Mouse (Mus musculus) liver, adult 2 months (tissue): ENCODE measurements around the gene Micall1. TPM values are rescaled to one million over a fixed set of nuclear protein-coding genes. Genes with fewer than 3 reads are reported as not detected.

ENCODE experiments used
- DNase-seq: peaks from one replicate; pipeline ENCODE4 v3.0.0-alpha.2; 2011; ENCODE audit warnings: low read depth, low spot score; ENCODE audit errors: extremely low read depth
- H3K27ac ChIP-seq: fragments of 200-500 bp; replicated peaks from 2 replicates; pipeline ENCODE4 v1.5.1; 2012; ENCODE audit warnings: low read depth, mild to moderate bottlenecking, control low read depth, inconsistent platforms, low read length; ENCODE audit not compliant: insufficient read depth
- H3K27me3 ChIP-seq: fragments of 200-500 bp; 2 replicates; pipeline ENCODE4 v1.6.1; 2012; ENCODE audit warnings: mild to moderate bottlenecking, moderate library complexity, low read length, inconsistent platforms; ENCODE audit not compliant: control insufficient read depth, insufficient read depth
- H3K36me3 ChIP-seq: fragments of 200-500 bp; 2 replicates; pipeline ENCODE4 v1.6.1; 2012; ENCODE audit warnings: low read length, inconsistent platforms; ENCODE audit not compliant: control insufficient read depth, insufficient read depth
- H3K4me1 ChIP-seq: fragments of 200-500 bp; 2 replicates; pipeline ENCODE4 v1.6.1; 2011; ENCODE audit warnings: low read length; ENCODE audit not compliant: control insufficient read depth, insufficient read depth
- H3K4me3 ChIP-seq: fragments of 200-500 bp; 2 replicates; pipeline ENCODE4 v1.5.1; 2011; ENCODE audit warnings: low read depth, mild to moderate bottlenecking, control low read depth, low read length, moderate library complexity; ENCODE audit not compliant: insufficient read depth
- H3K79me2 ChIP-seq: fragments of 200-500 bp; 2 replicates; pipeline ENCODE4 v1.6.1; 2012; ENCODE audit warnings: inconsistent platforms, mild to moderate bottlenecking, low read length, moderate library complexity; ENCODE audit not compliant: control insufficient read depth, insufficient read depth
- H3K9ac ChIP-seq: fragments of 200-500 bp; 2 replicates; pipeline ENCODE4 v1.6.1; 2012; ENCODE audit warnings: low read depth, mild to moderate bottlenecking, control low read depth, inconsistent platforms, low read length
- CTCF ChIP-seq: fragments of 200-500 bp; IDR thresholded peaks from 2 replicates; pipeline ENCODE4 v1.5.1; 2011; ENCODE audit warnings: low read depth, low read length, control low read depth
- POLR2A ChIP-seq: fragments of 200-500 bp; IDR thresholded peaks from 2 replicates; pipeline ENCODE4 v1.6.1; 2011; ENCODE audit warnings: low read length, control low read depth; ENCODE audit not compliant: insufficient read depth; ENCODE audit errors: extremely low read depth
- WGBS: fragments of 180-500 bp; shearing (Covaris S2); methylation state at CpG from one replicate; pipeline ENCODE4 v1.1.7; 2018; 5-methylcytosine and 5-hydroxymethylcytosine counted together
- polyA plus RNA-seq: library from polyadenylated mRNA; depleted of rRNA; stranded (reverse); fragments of >200 nt; gene quantifications from 2 replicates; pipeline ENCODE4 v1.2.3, GENCODE M21; 2012
- total RNA-seq: library from RNA; depleted of rRNA; stranded (reverse); fragments of >200 nt; gene quantifications from 2 replicates; pipeline ENCODE4 v1.2.3, GENCODE M21; 2014

Micall1 gene
- total and polyA plus RNA-seq, 2 experiments = 3.0 to 8.9 TPM

DNA sequence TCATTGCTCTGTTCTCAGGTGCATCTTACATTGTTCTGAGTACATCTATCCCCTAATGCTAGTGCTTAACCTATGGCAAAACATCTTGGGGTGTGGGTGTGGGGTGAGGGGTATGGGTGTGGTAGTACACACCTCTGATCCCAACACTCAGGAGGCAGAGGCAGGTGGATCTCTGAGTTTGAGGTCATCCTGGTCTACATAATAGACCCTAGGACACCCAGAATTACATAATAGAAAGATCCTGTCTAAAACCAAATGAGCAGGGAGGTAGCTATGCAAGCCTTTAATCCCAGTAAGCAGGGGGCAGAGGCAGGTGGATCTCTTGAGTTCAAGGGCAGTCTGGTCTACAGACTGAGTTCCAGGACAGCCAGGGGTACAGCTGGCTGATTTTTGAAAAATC, 34.9 kb upstream of the Micall1 start:
- no peak overlapping the region for H3K27ac ChIP-seq
- H3K9ac ChIP-seq = no peak overlapping the region
- H3K4me3 ChIP-seq = no peak overlapping the region
- H3K27me3 ChIP-seq = no peaks in the 10 kb centered on the region
- no peak for DNase-seq
- peaks cover 10% of the 10 kb centered on the region; the same call in 1 of the 2 replicates for H3K36me3 ChIP-seq
- no peaks in the 10 kb centered on the region; the same call in 1 of the 2 replicates for H3K79me2 ChIP-seq
- peaks cover 6% of the 10 kb centered on the region for H3K4me1 ChIP-seq
- TF ChIP-seq CTCF = no peak
- no peak for TF ChIP-seq POLR2A

GRCm38 (mm10) chr15:79074446-79074845, 34.3 kb upstream of the Micall1 start:
- Histone ChIP-seq H3K4me3 (peak overlapping the region; percentile 90; the same call in 1 of the 2 replicates), H3K4me1 (peaks cover 6% of the 10 kb centered on the region), H3K27ac (peak overlapping the region; percentile 64; the same call in 1 of the 2 replicates), H3K36me3 (peaks cover 17% of the 10 kb centered on the region; the same call in 1 of the 2 replicates), H3K79me2 (no peaks in the 10 kb centered on the region; the same call in 1 of the 2 replicates), H3K9ac (no peak overlapping the region; the same call in 1 of the 2 replicates), H3K27me3 (no peaks in the 10 kb centered on the region)
- no peak for TF ChIP-seq CTCF
- TF ChIP-seq POLR2A = no peak
- DNase-seq = peak; percentile 6
- WGBS = 32% methylated on average over 10 of the region's 10 CpGs

DNA sequence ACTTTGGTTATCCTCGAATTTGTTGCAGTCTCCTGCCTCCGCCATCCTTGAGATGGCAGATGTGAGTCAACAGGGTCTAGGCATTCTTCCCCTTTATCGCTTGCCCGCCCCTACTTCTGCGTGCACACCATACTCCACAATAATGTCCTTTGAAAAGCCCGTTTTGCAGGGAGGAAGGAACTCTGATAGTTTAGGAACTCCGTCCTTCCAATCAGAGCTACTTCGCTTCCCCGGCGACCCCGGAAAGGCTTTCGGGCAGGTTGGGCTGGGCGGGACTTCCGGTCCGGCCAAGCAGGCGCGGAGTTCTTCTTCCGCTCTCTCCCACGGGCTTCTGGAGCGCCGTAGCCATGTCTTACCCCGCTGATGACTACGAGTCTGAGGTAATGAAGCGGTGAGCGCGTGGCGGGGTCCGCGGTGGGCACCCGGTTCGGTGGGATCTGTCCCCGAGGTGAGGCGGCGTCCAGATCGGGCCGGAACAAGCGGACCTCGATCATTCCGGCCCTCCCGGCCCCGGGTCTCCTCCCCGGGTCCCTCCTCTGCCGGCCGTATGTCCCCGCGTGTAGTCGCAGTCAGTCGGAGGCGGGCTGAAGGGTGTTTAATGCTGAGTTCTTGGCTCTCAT, 33.7 kb upstream of the Micall1 start, which contains the start of gene Eif3l:
Gene Eif3l (plus strand): TSS at position 267 of the 620 bp plus-strand sequence.
- Histone ChIP-seq H3K79me2 (no peaks in the 10 kb centered on the region; the same call in 1 of the 2 replicates), H3K27me3 (no peaks in the 10 kb centered on the region), H3K9ac (peak within 1 kb of the TSS; percentile 90), H3K27ac (peak within 1 kb of the TSS; percentile 64), H3K36me3 (peaks cover 22% of the 10 kb centered on the region; the same call in 1 of the 2 replicates), H3K4me1 (peaks cover 6% of the 10 kb centered on the region), H3K4me3 (peak within 1 kb of the TSS; percentile 90)
- WGBS = under 1% methylated on average over 49 of the region's 49 CpGs
- TF ChIP-seq CTCF (no peak), POLR2A (peak; percentile 37; the same call in 1 of the 2 replicates)
- peak; percentile 80 for DNase-seq

DNA sequence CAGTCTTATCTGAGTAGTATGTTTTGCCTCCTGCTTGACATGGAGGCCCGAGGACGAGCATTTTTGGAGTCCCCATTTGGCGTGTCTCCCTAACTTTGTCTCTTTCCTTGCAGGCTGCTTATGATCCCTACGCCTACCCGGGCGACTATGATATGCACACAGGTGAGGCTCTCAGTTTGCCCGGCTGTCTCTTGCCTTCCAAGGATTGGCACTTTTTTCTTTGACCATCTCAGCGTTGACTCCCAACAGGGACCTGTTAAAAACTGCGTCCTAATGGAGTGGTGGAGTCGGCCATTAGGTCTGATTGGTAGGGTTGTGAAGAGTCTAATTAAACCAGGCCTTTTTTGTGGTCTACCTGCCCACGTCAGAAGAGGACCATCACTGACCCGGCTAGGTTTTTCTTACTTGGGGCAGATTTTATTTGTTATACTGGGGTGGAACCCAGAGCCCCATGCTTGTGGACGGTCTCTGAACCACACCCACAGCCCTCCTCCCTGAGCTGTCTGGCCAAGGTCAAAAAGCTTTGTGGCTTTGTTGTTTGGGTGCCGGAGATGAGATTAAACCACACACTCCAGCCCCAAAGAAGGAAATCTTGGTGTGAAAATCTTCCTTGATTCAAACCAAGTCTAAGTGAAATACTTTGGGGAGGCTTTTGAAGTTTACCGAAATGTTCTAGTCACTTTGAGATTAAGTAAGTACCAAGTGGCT, 32.9 kb upstream of the Micall1 start:
- peak; percentile 7 for DNase-seq
- Histone ChIP-seq H3K27ac (no peak overlapping the region), H3K36me3 (peaks cover 25% of the 10 kb centered on the region; the same call in 1 of the 2 replicates), H3K4me1 (peaks cover 6% of the 10 kb centered on the region), H3K9ac (peak overlapping the region; percentile 90), H3K27me3 (no peaks in the 10 kb centered on the region), H3K4me3 (peak overlapping the region; percentile 90), H3K79me2 (no peaks in the 10 kb centered on the region; the same call in 1 of the 2 replicates)
- no peak for TF ChIP-seq CTCF
- no peak for TF ChIP-seq POLR2A
- WGBS = 21% methylated on average over 15 of the region's 15 CpGs

DNA sequence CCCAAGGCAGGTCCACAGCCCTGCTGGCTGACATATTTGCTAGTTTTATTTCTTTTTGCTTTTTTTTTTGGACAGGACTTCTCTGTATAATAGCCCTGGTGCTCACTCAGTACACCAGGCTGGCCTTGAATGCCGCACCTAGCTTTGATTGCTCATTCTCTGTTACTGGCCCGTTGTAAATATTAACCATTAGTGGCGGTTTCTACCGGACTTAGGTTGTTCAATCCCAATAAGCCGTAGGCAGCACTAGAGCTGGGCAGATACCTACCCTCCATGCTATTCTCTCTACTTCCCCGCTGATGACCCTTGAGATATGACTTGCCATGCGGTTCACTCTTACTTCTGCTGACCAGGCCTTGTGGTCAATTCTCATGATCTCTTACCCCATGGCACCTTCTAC, 29.1 kb upstream of the Micall1 start:
- H3K4me3 ChIP-seq = no peak overlapping the region
- H3K27ac ChIP-seq = no peak overlapping the region
- no peak for TF ChIP-seq CTCF
- H3K4me1 ChIP-seq = peaks cover 2% of the 10 kb centered on the region; the same call in 1 of the 2 replicates
- 77% methylated on average over 7 of the region's 7 CpGs for WGBS
- H3K36me3 ChIP-seq = peaks cover 53% of the 10 kb centered on the region
- no peak overlapping the region for H3K9ac ChIP-seq
- DNase-seq = no peak
- H3K27me3 ChIP-seq = no peaks in the 10 kb centered on the region
- no peaks in the 10 kb centered on the region; the same call in 1 of the 2 replicates for H3K79me2 ChIP-seq

DNA sequence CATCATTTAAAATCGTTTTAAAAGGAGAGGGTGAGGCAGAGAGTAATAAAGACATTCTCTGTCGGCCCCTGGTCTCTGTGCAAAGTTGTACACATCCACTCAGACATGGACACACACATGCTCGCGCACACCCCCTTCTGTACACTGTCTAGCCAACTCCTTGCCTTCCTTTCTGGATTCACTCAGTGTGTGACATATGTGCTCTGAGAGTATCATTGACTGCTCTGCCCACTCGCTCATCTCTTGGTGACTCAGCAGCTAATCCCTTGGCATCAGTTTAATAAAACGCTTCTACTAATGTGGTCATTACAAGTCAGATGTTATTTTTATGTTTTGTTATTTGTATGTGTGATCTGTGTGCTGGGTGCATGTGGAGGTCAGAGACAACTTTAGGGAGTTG, 16.4 kb upstream of the Micall1 start:
- H3K4me3 ChIP-seq = no peak overlapping the region

More for the DNA sequence above, 16.4 kb upstream of the Micall1 start:
- TF ChIP-seq POLR2A (no peak), CTCF (no peak)
- H3K4me1 ChIP-seq = peaks cover under 1% of the 10 kb centered on the region
- no peak overlapping the region for H3K27ac ChIP-seq
- H3K27me3 ChIP-seq = no peaks in the 10 kb centered on the region
- no peak overlapping the region for H3K9ac ChIP-seq
- no peak for DNase-seq
- peaks cover 39% of the 10 kb centered on the region for H3K36me3 ChIP-seq
- no peaks in the 10 kb centered on the region for H3K79me2 ChIP-seq
- WGBS = 89% methylated on average over 6 of the region's 6 CpGs
